Mouse (Mus musculus) thymus, postnatal 4 days (tissue): ENCODE measurements around the gene Abtb1.

Experiments
- DNase-seq: peaks from one replicate; pipeline ENCODE4 v3.0.0; 2021

The Abtb1 gene

DNA sequence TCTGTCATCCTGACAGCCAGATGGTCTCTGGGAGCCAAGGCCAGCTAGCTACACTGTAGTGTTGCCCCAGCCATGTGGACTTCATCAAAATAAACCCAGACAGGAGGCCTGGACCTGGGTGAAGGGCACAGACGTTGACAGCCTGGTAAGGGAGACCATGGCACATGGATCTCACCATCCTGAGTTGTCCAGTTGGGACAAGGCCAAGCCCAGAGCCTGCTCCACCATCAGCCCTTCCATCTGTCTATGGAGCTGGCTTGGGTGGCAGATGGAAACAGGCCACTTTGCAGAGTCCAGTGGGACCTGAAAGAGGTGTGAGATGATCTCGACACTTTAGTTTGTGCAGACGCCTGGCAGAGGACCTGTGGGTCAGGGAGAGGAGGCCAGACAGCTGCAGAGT, 41.0 kb downstream of the Abtb1 start:
- no peak for DNase-seq

DNA sequence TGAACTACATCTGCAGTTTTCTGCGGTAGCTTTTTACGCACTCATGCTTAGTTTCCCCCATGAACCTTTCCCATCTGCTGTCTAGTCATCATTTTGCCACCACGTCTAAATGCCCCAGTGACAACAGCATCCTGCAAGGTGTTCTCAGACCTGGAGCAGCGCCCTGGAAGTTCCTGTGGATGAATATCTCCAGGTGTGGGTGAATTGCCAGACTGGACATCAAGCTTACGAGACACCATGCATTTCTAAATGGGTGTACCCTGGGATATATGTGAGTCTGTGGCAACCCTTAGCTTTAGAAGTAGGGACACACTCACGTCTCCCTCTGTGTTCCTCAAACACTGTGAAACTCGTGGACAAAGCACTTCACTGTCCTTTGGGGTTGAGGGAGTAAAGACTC, 41.6 kb downstream of the Abtb1 start:
- DNase-seq = no peak

DNA sequence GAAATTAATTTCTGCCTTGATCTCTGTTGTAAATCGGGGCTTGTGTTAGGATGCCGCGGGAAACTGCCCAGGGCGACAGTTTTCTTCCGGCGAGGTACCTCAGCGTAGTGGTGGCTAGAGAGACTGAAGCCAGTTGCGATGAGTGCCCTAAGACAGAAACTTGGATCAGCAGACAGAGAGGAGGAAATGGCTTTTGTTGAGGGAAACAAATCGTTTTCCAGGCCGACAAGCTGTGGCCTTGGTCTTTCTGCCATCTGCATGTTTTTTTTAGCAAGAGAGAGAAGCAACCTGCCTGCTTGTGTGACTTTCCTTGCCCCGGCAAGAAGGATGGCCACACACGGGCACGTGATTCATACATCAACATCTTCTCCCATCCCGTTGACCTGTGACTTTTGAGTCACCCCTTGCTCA, 47.2 kb downstream of the Abtb1 start:
- no peak for DNase-seq

DNA sequence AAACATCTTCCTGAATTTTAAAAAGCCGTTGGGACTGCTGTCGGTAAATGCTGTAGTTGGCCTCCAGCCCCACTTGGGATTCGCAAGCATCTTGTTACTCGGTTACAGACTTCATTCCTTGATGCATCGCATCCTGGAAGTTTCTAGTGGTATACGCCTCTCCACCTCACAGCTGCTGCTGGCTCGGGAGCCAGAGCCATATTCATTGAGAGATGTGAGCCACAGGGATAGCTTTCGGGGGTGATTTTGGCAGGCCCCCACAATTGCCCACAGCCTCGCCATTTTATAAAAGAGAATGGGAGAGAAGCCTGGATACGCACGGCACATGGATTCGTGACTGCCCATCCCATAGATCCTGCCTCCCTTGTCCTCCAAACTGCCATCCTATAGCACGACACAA, 47.9 kb downstream of the Abtb1 start:
- DNase-seq = no peak

DNA sequence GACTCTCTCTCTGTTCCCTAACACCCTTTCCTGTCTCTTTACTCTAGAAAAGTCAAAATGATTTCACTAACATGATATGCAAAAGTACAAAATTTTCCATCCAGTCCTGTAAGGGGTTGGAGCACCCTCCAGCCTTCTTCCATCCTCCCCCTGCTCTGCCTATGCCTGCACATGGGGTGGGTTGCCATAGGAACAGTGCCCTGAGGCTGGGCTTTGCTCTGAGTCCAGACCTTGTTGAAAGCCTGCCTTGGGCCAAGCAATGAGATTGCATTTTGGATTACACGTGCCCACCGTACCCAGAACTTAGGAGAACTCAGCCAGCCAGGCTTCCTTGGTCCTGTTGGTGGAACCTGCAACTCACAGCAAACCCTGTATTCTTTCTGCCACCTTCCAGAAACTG, 48.5 kb downstream of the Abtb1 start:
- no peak for DNase-seq

DNA sequence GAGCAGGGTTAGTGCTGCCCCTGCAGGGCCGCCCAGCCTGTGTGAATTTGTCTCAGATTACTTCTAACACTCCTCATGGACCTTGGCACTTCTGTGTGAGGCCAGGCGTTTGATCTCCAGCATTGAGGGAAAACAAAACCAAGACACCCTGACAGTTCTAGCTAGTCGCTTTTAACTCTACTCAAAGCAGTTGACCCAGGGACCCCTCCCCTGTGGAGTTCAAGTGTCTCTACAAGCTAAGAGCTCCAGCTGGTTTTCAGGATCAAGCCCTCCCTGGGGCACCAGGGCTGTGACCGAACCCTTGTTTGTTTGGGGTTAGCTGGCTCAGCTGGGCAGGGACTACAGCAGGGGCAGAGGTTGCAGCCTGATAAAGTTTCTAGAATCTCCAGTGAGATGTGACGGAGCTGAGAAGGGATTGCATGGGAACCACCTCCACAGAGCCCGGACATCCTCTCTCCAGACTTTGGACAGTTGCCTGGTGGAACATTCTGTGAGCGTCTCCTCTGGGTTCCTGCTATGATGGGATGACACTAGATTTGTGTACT, 49.6 kb downstream of the Abtb1 start:
- DNase-seq = no peak

DNA sequence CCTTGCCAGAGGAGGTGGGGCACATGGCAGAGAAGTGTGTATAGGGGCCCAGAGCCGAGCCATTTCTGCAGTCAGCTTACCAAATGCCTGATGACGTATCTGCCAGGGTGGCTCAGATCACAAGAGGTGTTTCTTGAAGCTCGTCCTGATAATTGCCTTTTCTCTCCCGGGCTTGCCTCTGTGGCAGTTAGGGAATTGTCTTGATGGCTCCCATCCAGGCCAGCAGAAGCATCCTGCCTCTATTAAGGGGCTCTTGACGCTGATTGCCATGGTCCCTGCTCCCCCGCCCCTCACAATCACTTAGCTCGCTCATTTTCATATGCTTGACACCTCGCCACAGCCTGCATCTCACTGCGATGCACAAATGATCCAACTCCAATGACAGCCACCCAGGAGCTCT, 50.5 kb downstream of the Abtb1 start:
- no peak for DNase-seq

DNA sequence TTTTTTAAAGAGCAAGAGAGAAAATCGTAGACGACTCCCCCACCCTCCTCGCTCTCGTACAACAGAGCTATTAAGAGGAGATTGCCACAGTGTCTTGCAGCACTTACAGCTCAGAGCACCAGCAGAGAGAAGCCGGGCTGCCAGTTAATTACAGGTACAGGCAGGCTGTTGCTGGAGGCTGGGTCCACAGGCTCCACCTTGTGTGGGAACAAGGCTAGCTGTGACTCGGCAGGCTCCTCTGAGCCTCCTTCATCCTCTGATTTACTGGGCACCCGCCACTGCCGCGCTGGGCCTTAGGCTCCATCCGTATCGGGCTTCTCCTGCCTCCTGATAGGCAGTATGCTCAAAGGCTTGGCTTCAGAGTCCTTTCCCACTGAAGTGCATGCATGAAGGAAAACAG, 53.6 kb downstream of the Abtb1 start:
- no peak for DNase-seq

DNA sequence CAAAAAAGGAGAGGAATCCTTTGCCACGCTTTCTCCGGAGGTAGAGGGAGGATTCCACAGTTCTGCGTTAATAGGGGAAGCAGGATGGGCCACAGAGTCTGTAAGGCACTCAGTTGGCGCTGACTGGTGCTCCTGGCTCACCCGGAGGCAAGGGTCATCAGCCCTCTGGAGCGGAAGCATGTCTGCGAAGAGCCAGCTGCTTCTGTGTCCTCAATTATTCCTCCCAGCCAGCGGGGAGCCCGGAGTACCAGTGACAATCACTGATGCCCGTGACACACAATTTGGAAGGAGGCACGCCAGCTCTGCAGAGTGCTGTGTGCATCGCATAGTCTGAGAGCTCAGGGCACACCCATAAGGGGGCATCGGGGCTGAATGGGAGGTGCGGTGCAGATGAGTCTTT, 54.3 kb downstream of the Abtb1 start:
- no peak for DNase-seq

DNA sequence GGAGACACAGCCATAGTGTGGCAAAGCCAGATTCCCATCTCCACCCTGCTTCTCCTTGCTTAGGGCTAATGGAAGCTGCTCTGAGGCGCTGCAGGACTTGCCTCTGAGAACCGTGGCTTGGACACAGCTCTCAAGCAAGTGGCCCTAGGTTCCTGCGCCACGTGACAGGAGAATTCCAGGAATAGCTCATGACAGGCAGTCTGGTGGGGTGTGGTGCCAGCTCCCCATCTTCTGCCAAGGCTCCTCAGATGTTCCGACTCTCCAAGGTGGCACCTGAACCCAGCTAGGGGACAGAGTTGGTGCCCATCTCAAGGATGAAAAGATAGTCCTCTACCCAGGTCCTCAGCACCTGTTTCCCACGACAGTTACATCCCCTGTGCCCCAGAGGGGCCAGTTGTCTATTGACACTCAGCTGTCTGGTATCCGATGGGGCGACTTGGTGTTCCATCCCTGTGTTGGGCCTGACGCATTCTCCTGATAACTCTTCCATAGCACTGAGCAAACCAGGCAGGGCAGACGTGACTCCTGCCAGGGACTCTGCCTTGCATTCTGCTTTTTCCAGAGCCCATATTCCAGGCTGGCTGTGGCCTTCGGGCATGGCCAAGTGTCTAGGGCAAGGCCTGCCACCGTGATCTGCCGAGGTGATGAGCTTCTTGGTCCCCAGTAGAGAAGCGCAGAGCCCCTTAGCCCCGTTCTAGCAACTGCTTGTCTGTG, 54.9 kb downstream of the Abtb1 start:
- no peak for DNase-seq
